Mouse (Mus musculus): ENCODE measurements around the gene Tenm4. TPM values are rescaled to one million over a fixed set of nuclear protein-coding genes. Genes with fewer than 3 reads are reported as not detected.

Tenm4 gene
- total and polyA plus RNA-seq, 3 experiments = 0.03 to 0.26 (median 0.04) TPM

DNA sequence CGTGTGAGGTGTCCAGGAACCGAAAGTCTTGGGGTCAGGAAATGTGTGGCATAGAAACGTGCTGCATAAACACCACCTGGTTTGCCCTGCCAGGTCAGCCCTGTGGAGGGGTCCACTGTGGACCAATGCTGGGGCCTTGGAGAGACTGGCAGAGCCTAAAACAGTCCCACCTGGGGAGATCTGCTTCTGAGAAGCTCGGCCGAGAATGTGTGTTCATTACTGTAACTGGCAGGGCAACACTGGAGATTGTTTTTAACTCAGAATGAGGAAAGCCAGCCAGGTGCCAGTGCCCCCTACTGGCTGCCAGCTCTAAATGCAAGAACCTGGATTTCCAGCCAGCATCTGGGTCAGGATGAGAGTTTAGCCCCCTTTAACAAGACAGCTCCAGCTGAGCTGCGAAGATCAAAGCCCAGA is 383.2 kb downstream of the Tenm4 start:
- no peak overlapping the region for H3K4me3 ChIP-seq (replicated peaks in 1 of 3; ENCODE audit: low read depth in 2 of 3, low read length in 2 of 3, poor library complexity in 1 of 3)
- no peak overlapping the region for H3K27ac ChIP-seq (ENCODE audit: insufficient read depth, low read depth)
- H3K4me2 ChIP-seq (ENCODE audit: insufficient read depth, low read depth, poor library complexity, severe bottlenecking) = no peak overlapping the region
- peaks cover 0 to 10% of the 10 kb centered on the region in 2 experiments; a peak in 2 of 4 replicates for H3K4me1 ChIP-seq (ENCODE audit: control insufficient read depth in 1 of 2, insufficient read depth in 2 of 2)
- peak; percentile 47 for DNase-seq (ENCODE audit: extremely low read depth)
- H3K79me2 ChIP-seq (replicated peaks; ENCODE audit: control insufficient read depth, extremely low read depth, insufficient read depth, poor library complexity, severe bottlenecking) = no peaks in the 10 kb centered on the region
- in situ Hi-C loops (cut with MboI; ENCODE audit: low pct_ligation_motif_present, low pct_unique_long_range_greater_than_20kb, low sequenced_read_pairs) = loop anchor here (25.0 kb wide), 1 partner anchor 208 kb away; no protein-coding TSS in a partner anchor
- no peak for TF ChIP-seq UBTF (IDR thresholded peaks at IDR 0.05; ENCODE audit: low read depth, low read length)
- TF ChIP-seq KAT2A (IDR thresholded peaks at IDR 0.05; ENCODE audit: insufficient replicate concordance, low read length) = no peak
- no peak for TF ChIP-seq USF2 (conservative IDR thresholded peaks at IDR 0.05; ENCODE audit: low read depth, low read length)
- TF ChIP-seq PAX5 (IDR thresholded peaks at IDR 0.05; ENCODE audit: low read length) = no peak
- TF ChIP-seq BHLHE40 (IDR thresholded peaks at IDR 0.05; ENCODE audit: low read depth, low read length) = peak; percentile 52
- TF ChIP-seq RCOR1 (conservative IDR thresholded peaks at IDR 0.05; ENCODE audit: low read depth, low read length) = no peak
- peak; percentile 67 for TF ChIP-seq RAD21 (IDR thresholded peaks at IDR 0.05; ENCODE audit: low read depth, low read length)
- TF ChIP-seq CTCF (conservative IDR thresholded peaks at IDR 0.05 in 1 of 2, IDR thresholded peaks at IDR 0.05 in 1 of 2; ENCODE audit: low read depth in 2 of 2, low read length in 2 of 2) = peak; percentile 76 to 79
- no peak for TF ChIP-seq ETS1 (conservative IDR thresholded peaks at IDR 0.05; ENCODE audit: low read depth, low read length)
- TF ChIP-seq NELFE (IDR thresholded peaks at IDR 0.05; ENCODE audit: low read depth, low read length) = no peak; the same call in 1 of the 2 replicates
- TF ChIP-seq MAX (IDR thresholded peaks at IDR 0.05; ENCODE audit: low read length) = no peak
- no peak for TF ChIP-seq MEF2A (IDR thresholded peaks at IDR 0.05; ENCODE audit: borderline replicate concordance, low read depth, low read length)
- TF ChIP-seq POLR2A (IDR thresholded peaks at IDR 0.05; ENCODE audit: low read depth, low read length) = no peak
- no peak for TF ChIP-seq ZC3H11A (IDR thresholded peaks at IDR 0.05; ENCODE audit: low read depth, low read length)
- TF ChIP-seq USF1 (IDR thresholded peaks at IDR 0.05; ENCODE audit: low read depth, low read length) = no peak
- TF ChIP-seq SMC3 (IDR thresholded peaks at IDR 0.05; ENCODE audit: low read depth, low read length) = peak; percentile 72
- H3K27me3 ChIP-seq (replicated peaks) = no peaks in the 10 kb centered on the region
- H3K9ac ChIP-seq (ENCODE audit: insufficient read depth, low read depth) = no peak overlapping the region
- H3K9me3 ChIP-seq (replicated peaks; ENCODE audit: low read length) = no peaks in the 10 kb centered on the region
- no peaks in the 10 kb centered on the region for H3K36me3 ChIP-seq (replicated peaks in 1 of 2; ENCODE audit: control insufficient read depth in 1 of 2, insufficient read depth in 1 of 2, low read length in 1 of 2)
- dilution Hi-C loops (cut with MboI; ENCODE audit: extremely low pct_ligation_motif_present, extremely low pct_unique_long_range_greater_than_20kb, low sequenced_read_pairs) = no loop called here

GRCm38 (mm10) chr7:96555294-96555693 is 384.2 kb downstream of the Tenm4 start:
- dilution Hi-C loops (cut with MboI; ENCODE audit: extremely low pct_ligation_motif_present, extremely low pct_unique_long_range_greater_than_20kb, low sequenced_read_pairs) (no loop called here), in situ Hi-C loops (cut with MboI; ENCODE audit: low pct_ligation_motif_present, low pct_unique_long_range_greater_than_20kb, low sequenced_read_pairs) (loop anchor here (25.0 kb wide), 1 partner anchor 207 kb away; no protein-coding TSS in a partner anchor)
- Histone ChIP-seq H3K4me2 (ENCODE audit: insufficient read depth, low read depth, poor library complexity, severe bottlenecking) (no peak overlapping the region), H3K9ac (ENCODE audit: insufficient read depth, low read depth) (no peak overlapping the region), H3K27me3 (replicated peaks) (no peaks in the 10 kb centered on the region), H3K36me3 (replicated peaks in 1 of 2; ENCODE audit: control insufficient read depth in 1 of 2, insufficient read depth in 1 of 2, low read length in 1 of 2) (no peaks in the 10 kb centered on the region), H3K4me1 (ENCODE audit: control insufficient read depth in 1 of 2, insufficient read depth in 2 of 2) (peaks cover 0 to 10% of the 10 kb centered on the region in 2 experiments; a peak in 2 of 4 replicates), H3K9me3 (replicated peaks; ENCODE audit: low read length) (no peaks in the 10 kb centered on the region), H3K79me2 (replicated peaks; ENCODE audit: control insufficient read depth, extremely low read depth, insufficient read depth, poor library complexity, severe bottlenecking) (no peaks in the 10 kb centered on the region), H3K27ac (ENCODE audit: insufficient read depth, low read depth) (no peak overlapping the region), H3K4me3 (replicated peaks in 1 of 3; ENCODE audit: low read depth in 2 of 3, low read length in 2 of 3, poor library complexity in 1 of 3) (no peak overlapping the region)
- no peak for DNase-seq (ENCODE audit: extremely low read depth)
- no peak for TF ChIP-seq USF2 (conservative IDR thresholded peaks at IDR 0.05; ENCODE audit: low read depth, low read length)
- TF ChIP-seq ZKSCAN1 (IDR thresholded peaks at IDR 0.05; ENCODE audit: borderline replicate concordance, low read depth, low read length) = no peak
- TF ChIP-seq SMC3 (IDR thresholded peaks at IDR 0.05; ENCODE audit: low read depth, low read length) = no peak
- TF ChIP-seq POLR2A (IDR thresholded peaks at IDR 0.05; ENCODE audit: low read depth, low read length) = no peak
- TF ChIP-seq POLR2AphosphoS2 (IDR thresholded peaks at IDR 0.05; ENCODE audit: low read depth, low read length) = no peak

Data from CH12.LX (cell line).